Mouse (Mus musculus) midbrain, embryonic 13.5 days (tissue): ENCODE measurements around the gene Umad1. TPM values are rescaled to one million over a fixed set of nuclear protein-coding genes. Genes with fewer than 3 reads are reported as not detected.

ENCODE experiments used
- ATAC-seq: fragments of 200-750 bp; cut with Nextera tagmentation; 2 replicates; pipeline ENCODE4 v1.8.0; 2017; ENCODE audit warnings: mild to moderate bottlenecking, moderate TSS enrichment, moderate library complexity
- H3K27ac ChIP-seq: fragments of 300-500 bp; sonication (generic); 2 replicates; pipeline ENCODE4 v1.5.1; 2015; ENCODE audit warnings: inconsistent platforms, mild to moderate bottlenecking, moderate library complexity
- H3K27me3 ChIP-seq: fragments of 300-500 bp; sonication (generic); 2 replicates; pipeline ENCODE4 v1.6.1; 2015; ENCODE audit warnings: mild to moderate bottlenecking, inconsistent platforms
- H3K36me3 ChIP-seq: fragments of 300-500 bp; sonication (generic); 2 replicates; pipeline ENCODE4 v1.6.1; 2015; ENCODE audit warnings: mild to moderate bottlenecking, inconsistent platforms
- H3K4me1 ChIP-seq: fragments of 300-500 bp; sonication (generic); replicated peaks from 2 replicates; pipeline ENCODE4 v1.6.1; 2015; ENCODE audit warnings: inconsistent platforms
- H3K4me2 ChIP-seq: fragments of 300-500 bp; sonication (generic); replicated peaks from 2 replicates; pipeline ENCODE4 v1.6.1; 2015; ENCODE audit warnings: moderate library complexity, mild to moderate bottlenecking, inconsistent platforms
- H3K4me3 ChIP-seq: fragments of 300-500 bp; sonication (generic); replicated peaks from 2 replicates; pipeline ENCODE4 v1.5.1; 2015; ENCODE audit warnings: mild to moderate bottlenecking, inconsistent platforms
- H3K9ac ChIP-seq: fragments of 300-500 bp; sonication (generic); replicated peaks from 2 replicates; pipeline ENCODE4 v1.6.1; 2015; ENCODE audit warnings: mild to moderate bottlenecking, inconsistent platforms
- H3K9me3 ChIP-seq: fragments of 300-500 bp; sonication (generic); 2 replicates; pipeline ENCODE4 v1.6.1; 2016; ENCODE audit warnings: mild to moderate bottlenecking, inconsistent platforms
- WGBS: fragments of 180-500 bp; shearing (Covaris S2); methylation state at CpG from one replicate; pipeline ENCODE4 v1.1.7; 2015; 5-methylcytosine and 5-hydroxymethylcytosine counted together
- polyA plus RNA-seq: library from polyadenylated mRNA; unstranded; fragments of >200 nt; fragmentation: Nextera tagmentation; extraction: Ambion mirVana; gene quantifications from 2 replicates; pipeline ENCODE4 v1.2.1, GENCODE M21; 2015

The Umad1 gene
- polyA plus RNA-seq, 1 experiment from 2014 or later, result 43.1 TPM

GRCm38 (mm10) chr6:8409865-8410264 is 150.8 kb downstream of the Umad1 start:
- peaks cover 13% of the 10 kb centered on the region for H3K4me1 ChIP-seq
- ATAC-seq, result no peak
- 88% methylated on average over 4 of the region's 4 CpGs for WGBS
- H3K27me3 ChIP-seq, result no peaks in the 10 kb centered on the region
- H3K36me3 ChIP-seq, result no peaks in the 10 kb centered on the region
- H3K27ac ChIP-seq, result no peak overlapping the region
- no peak overlapping the region for H3K9ac ChIP-seq
- H3K4me2 ChIP-seq, result no peak overlapping the region
- no peaks in the 10 kb centered on the region for H3K9me3 ChIP-seq
- H3K4me3 ChIP-seq, result no peak overlapping the region

GRCm38 (mm10) chr6:8412845-8413598 is 153.9 kb downstream of the Umad1 start:
- H3K27ac ChIP-seq, result no peak overlapping the region
- no peaks in the 10 kb centered on the region for H3K27me3 ChIP-seq
- 47% methylated on average over 10 of the region's 10 CpGs for WGBS
- no peak overlapping the region for H3K9ac ChIP-seq
- H3K4me3 ChIP-seq, result no peak overlapping the region
- H3K9me3 ChIP-seq, result no peaks in the 10 kb centered on the region
- no peak overlapping the region for H3K4me2 ChIP-seq
- H3K4me1 ChIP-seq, result peaks cover 13% of the 10 kb centered on the region
- peak; percentile 73; the same call in 1 of the 2 replicates for ATAC-seq
- H3K36me3 ChIP-seq, result no peaks in the 10 kb centered on the region

GRCm38 (mm10) chr6:8414020-8414419 is 154.9 kb downstream of the Umad1 start:
- Histone ChIP-seq H3K4me3 (peak overlapping the region; percentile 13; the same call in 1 of the 2 replicates), H3K9ac (0 out of 2 replicates have a peak overlapping the region, but pooled peaks have one; percentile 2), H3K9me3 (no peaks in the 10 kb centered on the region), H3K36me3 (no peaks in the 10 kb centered on the region), H3K4me2 (peak overlapping the region; percentile 17; the same call in 1 of the 2 replicates), H3K27ac (no peak overlapping the region), H3K27me3 (no peaks in the 10 kb centered on the region), H3K4me1 (peaks cover 13% of the 10 kb centered on the region)
- no peak for ATAC-seq
- WGBS, result 52% methylated on average over 9 of the region's 9 CpGs

- H3K27me3 ChIP-seq, result no peaks in the 10 kb centered on the region
- no peak overlapping the region for H3K4me3 ChIP-seq
- H3K27ac ChIP-seq, result no peak overlapping the region
- no peaks in the 10 kb centered on the region for H3K9me3 ChIP-seq
- WGBS, result 63% methylated on average over 5 of the region's 5 CpGs
- no peak for ATAC-seq
- peaks cover 13% of the 10 kb centered on the region for H3K4me1 ChIP-seq
- no peaks in the 10 kb centered on the region for H3K36me3 ChIP-seq
- H3K9ac ChIP-seq, result no peak overlapping the region
- H3K4me2 ChIP-seq, result no peak overlapping the region
Measured at GRCm38 (mm10) chr6:8415823-8416222, 156.7 kb downstream of the Umad1 start.

- H3K4me3 ChIP-seq, result no peak overlapping the region
- no peak overlapping the region for H3K9ac ChIP-seq
- H3K27me3 ChIP-seq, result no peaks in the 10 kb centered on the region
- WGBS, result 88% methylated on average over 8 of the region's 8 CpGs
- H3K36me3 ChIP-seq, result no peaks in the 10 kb centered on the region
- peaks cover 20% of the 10 kb centered on the region for H3K4me1 ChIP-seq
- ATAC-seq, result no peak
- H3K27ac ChIP-seq, result no peak overlapping the region
- no peaks in the 10 kb centered on the region for H3K9me3 ChIP-seq
- H3K4me2 ChIP-seq, result no peak overlapping the region
Measured at GRCm38 (mm10) chr6:8416802-8417569, 157.9 kb downstream of the Umad1 start.

GRCm38 (mm10) chr6:8419485-8420186 is 160.5 kb downstream of the Umad1 start:
- Histone ChIP-seq H3K27me3 (no peaks in the 10 kb centered on the region), H3K9ac (no peak overlapping the region), H3K36me3 (no peaks in the 10 kb centered on the region), H3K27ac (no peak overlapping the region), H3K4me1 (peaks cover 18% of the 10 kb centered on the region), H3K9me3 (no peaks in the 10 kb centered on the region), H3K4me2 (no peak overlapping the region), H3K4me3 (no peak overlapping the region)
- ATAC-seq, result no peak
- WGBS, result 76% methylated on average over 4 of the region's 4 CpGs

- Histone ChIP-seq H3K4me2 (no peak overlapping the region), H3K27ac (no peak overlapping the region), H3K36me3 (no peaks in the 10 kb centered on the region), H3K9ac (no peak overlapping the region), H3K4me3 (no peak overlapping the region), H3K27me3 (no peaks in the 10 kb centered on the region), H3K4me1 (peaks cover 18% of the 10 kb centered on the region), H3K9me3 (no peaks in the 10 kb centered on the region)
- 95% methylated on average over 1 of the region's 1 CpGs for WGBS
- ATAC-seq, result no peak
Measured at GRCm38 (mm10) chr6:8420187-8420503, 161.1 kb downstream of the Umad1 start.

GRCm38 (mm10) chr6:8421421-8421820 is 162.3 kb downstream of the Umad1 start:
- Histone ChIP-seq H3K27ac (no peak overlapping the region), H3K36me3 (no peaks in the 10 kb centered on the region), H3K4me1 (peaks cover 18% of the 10 kb centered on the region), H3K4me2 (no peak overlapping the region), H3K27me3 (no peaks in the 10 kb centered on the region), H3K4me3 (no peak overlapping the region), H3K9ac (no peak overlapping the region), H3K9me3 (no peaks in the 10 kb centered on the region)
- 80% methylated on average over 5 of the region's 5 CpGs for WGBS
- ATAC-seq, result no peak

- no peaks in the 10 kb centered on the region for H3K9me3 ChIP-seq
- H3K4me2 ChIP-seq, result peak overlapping the region; percentile 11; the same call in 1 of the 2 replicates
- peak overlapping the region; percentile 31; the same call in 1 of the 2 replicates for H3K27ac ChIP-seq
Measured at GRCm38 (mm10) chr6:8421959-8422581, 163.0 kb downstream of the Umad1 start.

GRCm38 (mm10) chr6:8423142-8423541 is 164.1 kb downstream of the Umad1 start:
- no peak overlapping the region for H3K4me3 ChIP-seq
- H3K27ac ChIP-seq, result 0 out of 2 replicates have a peak overlapping the region, but pooled peaks have one; percentile 4
- H3K4me1 ChIP-seq, result peaks cover 18% of the 10 kb centered on the region
- no peak for ATAC-seq
- H3K36me3 ChIP-seq, result 0 out of 2 replicates have a peak, but pooled peaks cover 6% of the 10 kb centered on the region
- H3K4me2 ChIP-seq, result no peak overlapping the region
- 83% methylated on average over 2 of the region's 2 CpGs for WGBS
- H3K9ac ChIP-seq, result no peak overlapping the region
- no peaks in the 10 kb centered on the region for H3K27me3 ChIP-seq
- H3K9me3 ChIP-seq, result no peaks in the 10 kb centered on the region

More at GRCm38 (mm10) chr6:8421959-8422581, 163.0 kb downstream of the Umad1 start:
- no peaks in the 10 kb centered on the region for H3K36me3 ChIP-seq
- H3K4me1 ChIP-seq, result peaks cover 18% of the 10 kb centered on the region
- no peak overlapping the region for H3K4me3 ChIP-seq
- H3K9ac ChIP-seq, result no peak overlapping the region
- WGBS, result 57% methylated on average over 10 of the region's 10 CpGs
- peak; percentile 69 for ATAC-seq
- no peaks in the 10 kb centered on the region for H3K27me3 ChIP-seq

GRCm38 (mm10) chr6:8427692-8428091 is 168.6 kb downstream of the Umad1 start:
- 90% methylated on average over 5 of the region's 5 CpGs for WGBS

More at GRCm38 (mm10) chr6:8427692-8428091, 168.6 kb downstream of the Umad1 start:
- peaks cover 4% of the 10 kb centered on the region; the same call in 1 of the 2 replicates for H3K4me1 ChIP-seq
- no peaks in the 10 kb centered on the region for H3K27me3 ChIP-seq
- H3K4me2 ChIP-seq, result no peak overlapping the region
- H3K9me3 ChIP-seq, result no peaks in the 10 kb centered on the region
- no peak overlapping the region for H3K4me3 ChIP-seq
- no peak overlapping the region for H3K9ac ChIP-seq
- ATAC-seq, result no peak
- no peak overlapping the region for H3K27ac ChIP-seq
- 0 out of 2 replicates have a peak, but pooled peaks cover 6% of the 10 kb centered on the region for H3K36me3 ChIP-seq
